8 mouse cellular contexts compared by ENCODE assay signal in genomic region chr2:156482299-156482698, GRCm38 (mm10).
A peak's percentile ranks its signal among the peaks of the same experiment; 100 is the strongest.
DNase-seq lines count a peak whose midpoint lies in the region; ATAC-seq and TF ChIP-seq lines count a peak whose summit lies in the region.

No protein-coding gene starts in this region.

- H3K79me2 ChIP-seq in liver, adult 2 months (ENCODE audit: control insufficient read depth, insufficient read depth, low read length): no peaks in the 10 kb centered on the region

- no peak for DNase-seq in heart, postnatal 0 days (ENCODE audit: low spot score)
- no peak for DNase-seq in heart, adult 9 months (ENCODE audit: low spot score in 2 of 2)
- peak; percentile 74 for DNase-seq in B cell, adult 2 months
- peak; percentile 71 for DNase-seq in adrenal gland, postnatal 10 days
- DNase-seq in embryo, embryonic 9.5 days (ENCODE audit: extremely low spot score): peak; percentile 36
- peak; percentile 17 for DNase-seq in liver, adult 2 months (ENCODE audit: extremely low read depth, low read depth, low spot score)
- DNase-seq in adipocyte (ENCODE audit: low spot score): no peak

- H3K4me3 ChIP-seq in heart, postnatal 0 days (ENCODE audit: low read depth, low read length): no peak overlapping the region
- no peak overlapping the region for H3K4me3 ChIP-seq in liver, adult 2 months (ENCODE audit: insufficient read depth, low read depth, low read length)
- H3K4me3 ChIP-seq in olfactory bulb, adult 2 months (ENCODE audit: insufficient read depth, low read depth, low read length): no peak overlapping the region

- peak; percentile 51 for TF ChIP-seq CTCF in heart, postnatal 0 days (IDR thresholded peaks at IDR 0.05; ENCODE audit: low read depth)
- peak; percentile 62 for TF ChIP-seq CTCF in liver, adult 2 months (IDR thresholded peaks at IDR 0.05; ENCODE audit: low read depth, low read length)
- peak; percentile 45; the same call in 1 of the 2 replicates for TF ChIP-seq CTCF in olfactory bulb, adult 2 months (IDR thresholded peaks at IDR 0.05; ENCODE audit: insufficient read depth, low read depth, low read length)

- ATAC-seq in heart, postnatal 0 days (ENCODE audit: insufficient read depth, low read depth): no peak

- H3K9me3 ChIP-seq in heart, postnatal 0 days (replicated peaks; ENCODE audit: control insufficient read depth, low read length): no peaks in the 10 kb centered on the region

- no peak overlapping the region for H3K9ac ChIP-seq in heart, postnatal 0 days (replicated peaks; ENCODE audit: low read depth, low read length)
- no peak overlapping the region for H3K9ac ChIP-seq in liver, adult 2 months (ENCODE audit: low read depth, low read length)

- WGBS in heart, postnatal 0 days: 35% methylated on average over 13 of the region's 13 CpGs
- WGBS in liver, adult 2 months: 53% methylated on average over 13 of the region's 13 CpGs
- 35% methylated on average over 13 of the region's 13 CpGs for WGBS in olfactory bulb, adult 2 months

- no peaks in the 10 kb centered on the region for H3K4me1 ChIP-seq in heart, postnatal 0 days (ENCODE audit: control insufficient read depth, insufficient read depth)
- H3K4me1 ChIP-seq in liver, adult 2 months (ENCODE audit: control insufficient read depth, insufficient read depth, low read length): no peaks in the 10 kb centered on the region
- H3K4me1 ChIP-seq in olfactory bulb, adult 2 months (ENCODE audit: control insufficient read depth, insufficient read depth, low read length): peaks cover 52% of the 10 kb centered on the region

- no peaks in the 10 kb centered on the region for H3K27me3 ChIP-seq in heart, postnatal 0 days (ENCODE audit: control insufficient read depth, insufficient read depth, low read length)
- no peaks in the 10 kb centered on the region for H3K27me3 ChIP-seq in liver, adult 2 months (ENCODE audit: control insufficient read depth, insufficient read depth, low read length)

- no peaks in the 10 kb centered on the region for H3K36me3 ChIP-seq in heart, postnatal 0 days (replicated peaks; ENCODE audit: control insufficient read depth, insufficient read depth, low read length)
- no peaks in the 10 kb centered on the region for H3K36me3 ChIP-seq in liver, adult 2 months (ENCODE audit: control insufficient read depth, insufficient read depth, low read length)

- no peak overlapping the region for H3K4me2 ChIP-seq in heart, postnatal 0 days (ENCODE audit: low read depth, low read length)

- no peak for TF ChIP-seq EP300 in heart, postnatal 0 days (IDR thresholded peaks at IDR 0.05; ENCODE audit: low read depth)

- no peak for TF ChIP-seq POLR2A in liver, adult 2 months (IDR thresholded peaks at IDR 0.05; ENCODE audit: extremely low read depth, insufficient read depth, low read length)
- TF ChIP-seq POLR2A in olfactory bulb, adult 2 months (IDR thresholded peaks at IDR 0.05; ENCODE audit: insufficient read depth, low read depth, low read length): no peak

- no peak overlapping the region for H3K27ac ChIP-seq in heart, postnatal 0 days (ENCODE audit: low read depth)
- no peak overlapping the region for H3K27ac ChIP-seq in liver, adult 2 months (replicated peaks; ENCODE audit: insufficient read depth, low read depth, low read length)
- no peak overlapping the region for H3K27ac ChIP-seq in olfactory bulb, adult 2 months (ENCODE audit: insufficient read depth, low read depth, low read length)

Comparison
In these comparisons a context has a peak if more than half of its experiments do, and no peak if none do; other contexts are left out.
1. DNase-seq: peak in B cell, adult 2 months (2 of 2), adrenal gland, postnatal 10 days (single experiment), embryo, embryonic 9.5 days (single experiment) and liver, adult 2 months (single experiment); none in heart, postnatal 0 days (single experiment), heart, adult 9 months (0 of 2) and adipocyte (single experiment).
2. Peak in every context shown above with its lines, with median percentiles within 50 percentile points of each other: CTCF ChIP-seq.